Mouse (Mus musculus) brain, embryonic 18.5 days (tissue): ENCODE data around the gene Zfand6.

Source experiments
- DNase-seq: peaks from one replicate; pipeline ENCODE4 v3.0.0-alpha.2; 2012; ENCODE audit warnings: low read depth, low spot score

Gene Zfand6

GRCm38 (mm10) chr7:84594087-84594916, 95.5 kb downstream of the Zfand6 start:
- no peak for DNase-seq

GRCm38 (mm10) chr7:84591347-84591746, 98.4 kb downstream of the Zfand6 start:
- DNase-seq = no peak

- no peak for DNase-seq
Measured at GRCm38 (mm10) chr7:84590622-84591021, 99.1 kb downstream of the Zfand6 start.

GRCm38 (mm10) chr7:84587101-84587783, 102.5 kb downstream of the Zfand6 start:
- no peak for DNase-seq

DNA sequence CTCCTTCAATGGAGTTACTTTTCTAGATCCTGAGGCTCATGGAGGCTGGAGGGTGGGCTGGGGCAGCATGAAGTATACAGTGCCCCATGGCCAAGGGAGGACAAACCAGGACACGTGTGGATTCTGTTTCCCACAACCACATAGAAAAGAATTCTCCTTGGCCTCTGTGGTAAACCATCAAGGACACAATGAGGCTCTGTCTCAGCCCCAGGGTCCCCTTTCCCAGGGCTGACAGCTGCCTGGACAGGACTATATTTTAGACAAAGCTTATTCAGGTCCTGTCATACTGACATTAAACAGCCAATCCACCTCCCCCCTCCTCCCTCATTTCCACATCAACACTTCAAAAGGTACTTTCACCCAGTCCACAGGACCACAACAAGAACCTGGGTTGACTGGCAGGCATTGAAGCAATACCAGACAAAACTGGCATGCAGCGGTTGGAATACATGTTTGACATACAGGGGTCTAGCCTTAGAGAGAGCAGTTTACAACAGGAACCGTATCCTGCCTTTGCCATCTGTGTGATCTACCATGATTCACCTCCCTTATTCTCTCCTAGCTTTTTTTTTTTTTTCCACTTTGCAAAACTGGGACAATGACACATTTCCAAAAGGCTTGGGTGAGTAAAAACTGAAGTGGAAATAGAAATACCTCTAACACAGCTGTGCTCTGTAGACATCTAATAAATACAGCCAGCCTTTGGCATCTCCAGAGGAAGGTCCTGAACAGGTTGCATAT, 103.2 kb downstream of the Zfand6 start:
- DNase-seq = no peak

DNA sequence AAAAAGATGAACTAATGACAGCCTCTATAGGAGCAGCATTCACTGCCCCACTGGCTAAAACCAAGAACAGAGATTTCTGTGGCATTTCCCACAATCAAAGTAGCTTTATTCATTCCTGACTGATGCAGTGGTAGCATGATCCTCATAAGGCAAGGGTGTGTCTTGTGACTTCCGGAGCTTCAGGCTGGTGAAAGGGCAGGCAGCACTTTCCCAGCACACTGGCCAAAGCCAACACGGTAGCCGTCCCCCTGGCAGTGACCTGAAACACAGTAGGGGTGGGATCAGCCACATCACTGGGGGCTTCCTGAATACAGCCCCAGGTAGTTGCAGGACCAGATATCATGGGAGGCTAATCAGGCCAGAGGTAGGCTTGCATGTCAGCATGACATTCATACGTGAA, 104.7 kb downstream of the Zfand6 start:
- no peak for DNase-seq

DNA sequence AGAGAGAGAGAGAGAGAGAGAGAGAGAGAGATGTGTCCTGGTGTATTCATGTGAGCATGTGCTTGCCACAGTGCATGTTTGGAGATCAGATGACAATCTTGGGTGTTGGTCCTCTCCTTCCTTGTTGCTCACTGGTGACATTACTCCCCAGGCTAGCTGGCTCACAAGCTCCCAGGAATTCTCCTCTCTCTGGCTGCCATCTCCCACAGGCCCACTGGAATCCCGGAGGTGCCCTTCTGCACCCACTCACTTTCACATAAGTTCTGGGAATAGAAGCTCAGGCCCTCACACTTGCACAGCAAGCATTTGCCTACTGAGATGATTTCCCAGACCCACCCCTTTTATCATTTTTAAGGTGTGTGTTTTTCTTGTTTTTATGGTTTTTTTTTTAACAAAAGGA, 110.0 kb downstream of the Zfand6 start:
- DNase-seq = no peak

DNA sequence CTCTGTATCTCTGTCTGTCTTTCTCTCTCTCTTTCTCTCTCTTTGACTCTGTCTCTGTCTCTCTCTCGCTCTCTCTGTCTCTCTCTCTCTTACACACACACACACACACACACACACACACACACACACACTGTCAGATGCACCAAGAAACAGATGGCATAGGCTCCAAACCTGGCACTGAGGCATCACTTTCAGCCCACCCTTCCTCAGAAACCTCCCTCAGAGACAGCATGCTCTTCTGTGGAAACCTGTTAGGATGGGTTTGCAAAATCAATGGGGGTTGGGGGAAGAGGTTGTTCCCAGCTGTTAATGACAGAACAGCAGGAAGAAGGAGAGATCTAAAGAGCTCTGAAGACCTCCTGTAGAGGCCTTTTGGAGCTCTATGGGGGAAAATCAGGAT, 110.9 kb downstream of the Zfand6 start:
- DNase-seq = no peak

DNA sequence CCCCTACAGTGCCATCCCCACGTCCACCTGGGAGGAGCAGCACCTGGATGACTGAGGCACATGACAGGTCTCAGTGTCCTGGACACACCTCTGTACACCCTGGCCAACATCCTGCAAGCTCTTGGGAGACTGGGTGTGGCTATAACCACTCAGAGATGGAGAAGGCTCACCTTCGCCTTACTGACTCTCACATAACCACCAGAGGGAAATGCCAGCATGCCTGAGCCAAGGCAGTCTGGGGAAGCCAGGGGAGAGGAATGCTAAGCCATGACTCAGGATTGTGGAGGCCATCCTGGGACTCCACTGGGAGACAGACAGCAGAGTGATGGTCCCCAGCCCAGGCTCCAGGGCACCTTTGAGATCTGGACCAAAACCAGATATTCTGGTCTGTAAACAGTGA, 112.7 kb downstream of the Zfand6 start:
- no peak for DNase-seq

DNA sequence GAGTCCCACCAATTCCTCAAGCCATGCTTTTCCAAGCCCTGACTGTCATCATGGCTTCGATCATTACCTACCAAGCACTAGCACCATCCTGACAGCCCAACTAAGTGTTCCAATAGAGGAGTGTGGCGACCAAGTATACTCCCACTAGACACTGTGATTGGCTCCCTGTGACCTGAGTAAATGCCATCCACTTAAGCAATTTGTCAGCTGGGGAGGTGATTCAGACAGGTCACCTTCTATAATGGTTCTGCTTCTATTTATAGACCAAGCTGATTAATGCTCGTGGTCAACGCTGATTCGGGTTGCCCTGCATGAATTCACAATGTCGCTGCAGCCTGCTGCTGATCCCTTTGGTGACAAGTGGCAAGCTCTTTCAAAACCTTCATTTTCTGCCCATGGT, 123.6 kb downstream of the Zfand6 start:
- no peak for DNase-seq

- DNase-seq = no peak
Measured at GRCm38 (mm10) chr7:84564236-84564635, 125.5 kb downstream of the Zfand6 start.
